Mouse (Mus musculus) erythroblast, adult 5-6 weeks (primary cell): ENCODE data around the gene Nuak1. TPM values are rescaled to one million over a fixed set of nuclear protein-coding genes. Genes with fewer than 3 reads are reported as not detected.

ENCODE experiments used
- ATAC-seq: replicated peaks from 2 replicates; pipeline ENCODE4 v1.8.0; 2016; ENCODE audit warnings: moderate number of reproducible peaks, mild to moderate bottlenecking, moderate TSS enrichment, inconsistent platforms; ENCODE audit not compliant: poor library complexity, low FRiP score, severe bottlenecking
- total RNA-seq, 2 experiments: library from RNA; stranded (forward) in 1 of 2; stranded (reverse) in 1 of 2; fragments of 150-400 nt in 1 of 2; fragments of 200-764, 138-1000 nt in 1 of 2; gene quantifications; 2 replicates each; pipeline versions ENCODE4 v1.2.3 to v1.2.4; 2015 to 2017; ENCODE audit warnings: low replicate concordance in 2 of 2

The Nuak1 gene
- total RNA-seq, 2 experiments from 2014 or later = 0.85 TPM; not detected in 1

GRCm38 (mm10) chr10:84360391-84360790 is 80.0 kb downstream of the Nuak1 start:
- no peak for ATAC-seq

GRCm38 (mm10) chr10:84358738-84359120 is 81.7 kb downstream of the Nuak1 start:
- ATAC-seq = no peak

- no peak for ATAC-seq
These were observed 82.2 kb downstream of the Nuak1 start for GRCm38 (mm10) chr10:84357997-84358737.

- no peak for ATAC-seq
These were observed 82.8 kb downstream of the Nuak1 start for GRCm38 (mm10) chr10:84357593-84357992.

- ATAC-seq = no peak
These were observed 86.1 kb downstream of the Nuak1 start for GRCm38 (mm10) chr10:84354323-84354722.

- no peak for ATAC-seq
These were observed 94.7 kb downstream of the Nuak1 start for GRCm38 (mm10) chr10:84345730-84346129.

- ATAC-seq = no peak
These were observed 96.9 kb downstream of the Nuak1 start for GRCm38 (mm10) chr10:84343536-84343935.

GRCm38 (mm10) chr10:84339456-84339855 is 100.9 kb downstream of the Nuak1 start:
- no peak for ATAC-seq

GRCm38 (mm10) chr10:84338752-84339151 is 101.6 kb downstream of the Nuak1 start:
- ATAC-seq = no peak

GRCm38 (mm10) chr10:84335441-84335840 is 105.0 kb downstream of the Nuak1 start:
- ATAC-seq = no peak

DNA sequence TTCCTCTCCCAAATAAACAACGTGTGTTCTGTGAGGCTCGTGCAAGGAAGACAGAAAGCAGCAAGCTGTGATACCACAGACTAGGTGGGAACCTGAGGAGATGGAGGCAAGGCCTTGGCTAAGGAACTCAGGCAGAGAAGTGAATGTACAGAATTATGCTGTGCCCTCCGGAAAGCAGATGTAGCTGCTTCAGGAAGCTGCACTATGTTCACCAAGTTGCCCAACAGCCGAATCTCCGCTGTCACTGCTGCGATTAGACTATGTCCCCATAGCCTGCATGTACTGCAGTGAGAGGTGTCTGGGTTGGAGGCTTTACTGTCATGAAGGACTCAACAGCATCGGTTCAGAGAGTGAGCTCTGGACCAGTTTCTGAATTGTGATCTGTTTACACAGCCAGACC is 110.6 kb downstream of the Nuak1 start:
- ATAC-seq = no peak

- no peak for ATAC-seq
These were observed 111.1 kb downstream of the Nuak1 start for GRCm38 (mm10) chr10:84329336-84329735.

DNA sequence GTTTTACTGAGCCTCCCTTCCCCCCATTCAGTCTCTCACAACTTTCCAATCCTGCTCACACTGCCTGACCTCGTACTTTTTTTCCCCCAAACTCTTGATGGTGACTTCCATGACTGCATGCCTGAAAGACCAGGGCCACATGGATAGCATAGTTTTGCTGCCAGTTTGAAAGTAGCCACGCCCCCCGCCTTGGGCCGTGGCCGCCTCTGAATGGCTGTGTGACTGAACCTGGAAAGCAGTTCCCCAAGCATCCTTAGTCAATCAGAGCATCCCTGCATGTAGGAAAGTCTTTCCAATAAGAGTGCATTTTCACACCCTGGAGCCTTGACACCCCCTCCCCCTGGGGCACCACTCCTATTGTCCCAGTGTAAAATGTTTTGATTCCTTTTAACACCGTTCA is 116.4 kb downstream of the Nuak1 start:
- ATAC-seq = no peak

Other genes starting within 250 kb of the Nuak1 start
- 43.8 and 45.6 TPM in 2 replicates for gene Ckap4, start 93.5 kb upstream of the Nuak1 start, total RNA-seq (2015; ENCODE audit: low replicate concordance)
- 29.6 and 38.4 TPM in 2 replicates for gene Ckap4, start 93.5 kb upstream of the Nuak1 start, total RNA-seq (2017; ENCODE audit: low replicate concordance)
- 604 and 645 TPM in 2 replicates for gene Tcp11l2, start 136.0 kb upstream of the Nuak1 start, total RNA-seq (2015; ENCODE audit: low replicate concordance)
- 495 and 623 TPM in 2 replicates for gene Tcp11l2, start 136.0 kb upstream of the Nuak1 start, total RNA-seq (2017; ENCODE audit: low replicate concordance)
- 44.1 and 50.5 TPM in 2 replicates for gene Polr3b, start 181.7 kb upstream of the Nuak1 start, total RNA-seq (2015; ENCODE audit: low replicate concordance)
- gene Polr3b, start 181.7 kb upstream of the Nuak1 start, total RNA-seq (2017; ENCODE audit: low replicate concordance) = 81.8 and 274 TPM in 2 replicates